Mouse (Mus musculus) inflammation-experienced regulatory T-cells, adult 6 months (primary cell): Measurements from ENCODE around the gene Gm26741. TPM values are rescaled to one million over a fixed set of nuclear protein-coding genes. Genes with fewer than 3 reads are reported as not detected.
"Not testable (repeated sequence)": the region's sequence is repeated elsewhere in the genome, so short reads cannot be mapped to it uniquely, and the experiment has no call there.

Source experiments
- ATAC-seq: one replicate; pipeline ENCODE4 v1.8.0; 2017
- polyA plus RNA-seq, 3 experiments: library from polyadenylated mRNA; unstranded; fragments of 100-300 nt; shearing (Covaris generic); gene quantifications; one replicate each; pipeline ENCODE4 v1.2.1; 2017

The Gm26741 gene
- not detected for polyA plus RNA-seq

- no peak for ATAC-seq
Observed at GRCm38 (mm10) chr10:52358467-52358866, at the start of gene Gm26741. TSS of gene Gm26741 (plus strand) at chr10:52358767.

- ATAC-seq, result no peak
Observed at GRCm38 (mm10) chr10:52309196-52309595, 49.4 kb upstream of the Gm26741 start.

GRCm38 (mm10) chr10:52319506-52320286 lies 38.9 kb upstream of the Gm26741 start:
- no peak for ATAC-seq

GRCm38 (mm10) chr10:52321918-52322317 lies 36.6 kb upstream of the Gm26741 start:
- no peak for ATAC-seq

GRCm38 (mm10) chr10:52331007-52331406 lies 27.6 kb upstream of the Gm26741 start:
- no peak for ATAC-seq

GRCm38 (mm10) chr10:52343324-52343723 lies 15.2 kb upstream of the Gm26741 start:
- ATAC-seq, result not testable (repeated sequence)

- no peak for ATAC-seq
Observed at GRCm38 (mm10) chr10:52353184-52353583, 5.4 kb upstream of the Gm26741 start.

- ATAC-seq, result no peak
Observed at GRCm38 (mm10) chr10:52360241-52360735, 1.7 kb downstream of the Gm26741 start.

- no peak for ATAC-seq
Observed at GRCm38 (mm10) chr10:52360862-52361609, 2.5 kb downstream of the Gm26741 start.

- ATAC-seq, result no peak
Observed at GRCm38 (mm10) chr10:52368376-52368775, 9.8 kb downstream of the Gm26741 start.

GRCm38 (mm10) chr10:52373834-52374233 lies 15.3 kb downstream of the Gm26741 start:
- ATAC-seq, result no peak

GRCm38 (mm10) chr10:52374651-52375050 lies 16.1 kb downstream of the Gm26741 start:
- no peak for ATAC-seq

GRCm38 (mm10) chr10:52376422-52376821 lies 17.9 kb downstream of the Gm26741 start:
- no peak for ATAC-seq

- ATAC-seq, result no peak
Observed at GRCm38 (mm10) chr10:52377813-52378212, 19.2 kb downstream of the Gm26741 start.

- ATAC-seq, result peak; percentile 35
Observed at GRCm38 (mm10) chr10:52381321-52381801, 22.8 kb downstream of the Gm26741 start.

GRCm38 (mm10) chr10:52381845-52382591 lies 23.5 kb downstream of the Gm26741 start, which contains the start of gene Gopc:
TSS of gene Gopc (minus strand) at chr10:52382124.
- peak; percentile 86 for ATAC-seq

GRCm38 (mm10) chr10:52383022-52383421 lies 24.5 kb downstream of the Gm26741 start:
- no peak for ATAC-seq

- ATAC-seq, result no peak
Observed at GRCm38 (mm10) chr10:52383522-52383921, 25.0 kb downstream of the Gm26741 start.

- ATAC-seq, result peak; percentile 15
Observed at GRCm38 (mm10) chr10:52384823-52385610, 26.4 kb downstream of the Gm26741 start.

- no peak for ATAC-seq
Observed at GRCm38 (mm10) chr10:52387192-52387591, 28.6 kb downstream of the Gm26741 start.

GRCm38 (mm10) chr10:52388922-52389430 lies 30.4 kb downstream of the Gm26741 start, which contains the start of gene Nepn:
TSS of gene Nepn (plus strand) at chr10:52388972.
- ATAC-seq, result no peak
